Mouse (Mus musculus) midbrain, embryonic 16.5 days (tissue): Measurements from ENCODE around the gene Hand1. TPM values are rescaled to one million over a fixed set of nuclear protein-coding genes. Genes with fewer than 3 reads are reported as not detected.

Experiments
- ATAC-seq: fragments of 200-750 bp; cut with Nextera tagmentation; 2 replicates; pipeline ENCODE4 v1.8.0; 2017; ENCODE audit warnings: moderate TSS enrichment
- H3K27ac ChIP-seq: fragments of 300-500 bp; sonication (generic); 2 replicates; pipeline ENCODE4 v1.5.1; 2014; ENCODE audit warnings: mild to moderate bottlenecking, low read length, mixed read lengths
- H3K27me3 ChIP-seq: fragments of 300-500 bp; sonication (generic); 2 replicates; pipeline ENCODE4 v1.6.1; 2014; ENCODE audit warnings: low read depth, low read length, mixed read lengths; ENCODE audit not compliant: control insufficient read depth, insufficient read depth
- H3K36me3 ChIP-seq: fragments of 300-500 bp; sonication (generic); 2 replicates; pipeline ENCODE4 v1.6.1; 2014; ENCODE audit warnings: mild to moderate bottlenecking, low read length, moderate library complexity, mixed read lengths; ENCODE audit not compliant: control insufficient read depth, insufficient read depth
- H3K4me1 ChIP-seq: fragments of 300-500 bp; sonication (generic); 2 replicates; pipeline ENCODE4 v1.6.1; 2014; ENCODE audit warnings: mild to moderate bottlenecking, low read length, mixed read lengths; ENCODE audit not compliant: control insufficient read depth, insufficient read depth
- H3K4me2 ChIP-seq: fragments of 300-500 bp; sonication (generic); 2 replicates; pipeline ENCODE4 v1.6.1; 2014; ENCODE audit warnings: mild to moderate bottlenecking, low read length, mixed read lengths
- H3K4me3 ChIP-seq: fragments of 300-500 bp; sonication (generic); 2 replicates; pipeline ENCODE4 v1.5.1; 2014; ENCODE audit warnings: low read depth, mild to moderate bottlenecking, low read length, moderate library complexity, mixed read lengths
- H3K9ac ChIP-seq: fragments of 300-500 bp; sonication (generic); 2 replicates; pipeline ENCODE4 v1.6.1; 2014; ENCODE audit warnings: low read depth, low read length, mixed read lengths
- H3K9me3 ChIP-seq: fragments of 300-500 bp; sonication (generic); replicated peaks from 2 replicates; pipeline ENCODE4 v1.6.1; 2014; ENCODE audit warnings: mild to moderate bottlenecking, low read length, mixed read lengths; ENCODE audit not compliant: control insufficient read depth, poor library complexity, severe bottlenecking
- WGBS: fragments of 180-500 bp; shearing (Covaris S2); extraction: QIAGEN DNeasy Blood & Tissue Kit; methylation state at CpG from one replicate; pipeline ENCODE4 v1.1.7; 2014; 5-methylcytosine and 5-hydroxymethylcytosine counted together
- polyA plus RNA-seq: library from polyadenylated mRNA; unstranded; fragments of >200 nt; fragmentation: Nextera tagmentation; extraction: Ambion mirVana; gene quantifications from 2 replicates; pipeline ENCODE4 v1.2.1, GENCODE M21; 2015

Gene Hand1
- polyA plus RNA-seq = not detected in 2 replicates

GRCm38 (mm10) chr11:57832552-57833201, at the start of gene Hand1:
Gene Hand1, minus strand, starts transcription at chr11:57832818.
- Histone ChIP-seq H3K4me1 (peaks cover 9% of the 10 kb centered on the region), H3K27me3 (peaks cover 72% of the 10 kb centered on the region), H3K9me3 (no peaks in the 10 kb centered on the region), H3K4me2 (no peak within 1 kb of the TSS), H3K9ac (no peak within 1 kb of the TSS), H3K27ac (no peak within 1 kb of the TSS), H3K36me3 (no peaks in the 10 kb centered on the region), H3K4me3 (no peak within 1 kb of the TSS)
- no peak for ATAC-seq
- 4% methylated on average over 23 of the region's 23 CpGs for WGBS

DNA sequence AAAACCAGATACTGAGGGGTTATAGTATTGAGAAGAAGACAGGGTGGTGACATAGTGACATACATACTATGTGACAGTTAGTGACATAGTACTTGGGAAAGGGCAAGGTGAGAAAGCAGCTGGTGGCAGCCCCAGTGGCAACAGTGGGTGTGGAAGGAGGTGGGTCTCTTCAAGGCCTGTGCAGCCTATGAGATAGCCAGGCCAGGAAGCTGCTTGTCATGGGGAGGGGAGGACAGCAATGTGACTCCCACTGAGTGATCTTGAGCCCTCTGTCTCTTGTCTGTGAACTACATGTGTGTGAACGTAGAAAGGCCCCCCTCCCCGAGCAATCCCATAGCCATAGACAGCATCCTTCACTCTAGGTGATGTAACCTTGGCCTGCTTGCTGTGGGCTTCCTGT, 43.5 kb upstream of the Hand1 start:
- WGBS = 97% methylated on average over 2 of the region's 2 CpGs
- Histone ChIP-seq H3K9ac (no peak overlapping the region), H3K4me2 (no peak overlapping the region), H3K27ac (no peak overlapping the region), H3K36me3 (no peaks in the 10 kb centered on the region), H3K4me3 (no peak overlapping the region), H3K27me3 (no peaks in the 10 kb centered on the region), H3K4me1 (no peaks in the 10 kb centered on the region), H3K9me3 (no peaks in the 10 kb centered on the region)
- ATAC-seq = no peak

- ATAC-seq = no peak
- Histone ChIP-seq H3K9me3 (no peaks in the 10 kb centered on the region), H3K36me3 (no peaks in the 10 kb centered on the region), H3K27ac (no peak overlapping the region), H3K27me3 (no peaks in the 10 kb centered on the region), H3K4me1 (no peaks in the 10 kb centered on the region), H3K9ac (no peak overlapping the region), H3K4me2 (no peak overlapping the region), H3K4me3 (no peak overlapping the region)
- 79% methylated on average over 3 of the region's 3 CpGs for WGBS
Measured at GRCm38 (mm10) chr11:57873014-57873413, 40.4 kb upstream of the Hand1 start.

DNA sequence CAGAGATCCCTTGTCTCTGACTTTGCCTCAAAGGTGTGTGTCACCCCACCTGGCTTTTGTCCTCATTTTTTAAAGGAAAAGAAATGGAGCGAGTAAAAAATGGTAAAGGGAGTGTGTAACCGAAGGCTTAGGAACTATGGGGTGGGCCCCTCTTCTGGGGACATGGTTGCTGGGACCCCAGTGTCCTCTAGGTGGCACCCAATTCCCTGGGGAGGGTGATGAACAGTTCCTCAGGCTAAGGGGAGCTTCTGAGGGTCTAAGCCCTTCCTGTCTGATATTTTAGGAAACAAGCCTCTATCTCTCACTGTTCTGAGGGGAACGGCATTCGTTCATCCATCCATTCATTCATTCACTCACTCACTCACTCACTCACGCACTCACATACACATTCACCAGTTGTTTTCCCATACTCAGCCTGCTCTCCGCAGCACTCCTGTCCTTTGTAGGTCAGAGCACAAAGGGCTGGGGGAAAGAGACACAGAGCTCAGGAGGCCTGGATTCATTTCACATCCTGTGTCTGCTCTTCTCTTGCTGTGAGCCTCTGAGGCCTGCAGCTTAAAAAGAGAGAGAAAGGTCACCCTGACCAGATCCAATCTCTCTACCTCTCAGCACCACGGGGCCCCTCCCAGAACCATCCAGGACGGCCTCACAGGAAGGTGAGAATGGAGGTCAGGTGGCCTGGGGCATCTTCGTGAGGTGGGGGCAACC, 36.3 kb upstream of the Hand1 start:
- Histone ChIP-seq H3K4me3 (no peak overlapping the region), H3K4me2 (no peak overlapping the region), H3K9me3 (no peaks in the 10 kb centered on the region), H3K4me1 (no peaks in the 10 kb centered on the region), H3K9ac (no peak overlapping the region), H3K36me3 (no peaks in the 10 kb centered on the region), H3K27me3 (no peaks in the 10 kb centered on the region), H3K27ac (no peak overlapping the region)
- no peak for ATAC-seq
- 50% methylated on average over 9 of the region's 9 CpGs for WGBS

DNA sequence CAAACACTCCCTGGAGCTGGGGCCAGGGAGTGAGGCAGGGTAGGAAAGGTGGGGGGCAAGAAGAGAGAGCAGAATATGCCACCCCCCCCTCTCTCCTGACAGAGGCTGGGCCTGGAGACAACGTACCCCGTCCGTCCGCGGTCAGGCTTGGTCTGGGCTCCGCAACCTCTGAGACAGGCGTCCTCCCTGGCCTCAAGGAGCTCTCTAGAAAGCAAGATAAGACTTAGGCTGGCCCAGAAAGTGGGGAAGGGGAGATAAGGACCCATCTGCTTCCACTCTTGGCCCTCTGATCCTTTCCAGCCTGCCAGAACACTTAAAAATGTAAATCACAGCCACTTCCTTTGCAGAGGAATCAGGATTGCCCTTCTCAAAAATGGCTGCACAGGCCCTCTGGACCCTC, 33.8 kb upstream of the Hand1 start:
- Histone ChIP-seq H3K4me3 (no peak overlapping the region), H3K27me3 (no peaks in the 10 kb centered on the region), H3K27ac (no peak overlapping the region), H3K4me2 (no peak overlapping the region), H3K9me3 (no peaks in the 10 kb centered on the region), H3K9ac (no peak overlapping the region), H3K4me1 (no peaks in the 10 kb centered on the region), H3K36me3 (no peaks in the 10 kb centered on the region)
- no peak for ATAC-seq
- 36% methylated on average over 7 of the region's 7 CpGs for WGBS

GRCm38 (mm10) chr11:57864577-57864976, 32.0 kb upstream of the Hand1 start:
- no peaks in the 10 kb centered on the region for H3K9me3 ChIP-seq
- 68% methylated on average over 8 of the region's 8 CpGs for WGBS
- ATAC-seq = no peak

DNA sequence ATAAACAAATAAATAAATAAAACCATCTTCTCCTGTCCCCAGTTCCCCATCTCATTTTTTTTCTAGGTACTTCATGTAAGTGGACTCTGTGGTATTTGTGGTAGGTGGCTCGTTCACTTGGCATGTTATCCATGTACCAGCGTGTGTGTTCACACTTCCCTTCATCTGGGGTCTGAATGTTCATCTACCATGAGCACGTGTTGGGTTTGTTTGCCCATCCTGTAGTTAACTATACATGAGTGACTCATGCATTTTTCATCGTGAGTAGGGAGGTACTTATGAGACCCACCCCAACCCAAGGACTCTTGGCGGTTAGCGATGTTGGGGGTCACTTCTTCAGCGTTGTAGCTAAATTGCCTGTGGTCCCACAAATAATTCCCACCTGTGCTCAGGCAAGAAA, 29.5 kb upstream of the Hand1 start:
- H3K27me3 ChIP-seq = no peaks in the 10 kb centered on the region
- H3K9me3 ChIP-seq = no peaks in the 10 kb centered on the region
- H3K27ac ChIP-seq = no peak overlapping the region
- H3K9ac ChIP-seq = no peak overlapping the region
- ATAC-seq = no peak
- WGBS = 91% methylated on average over 7 of the region's 7 CpGs
- no peaks in the 10 kb centered on the region for H3K36me3 ChIP-seq
- H3K4me3 ChIP-seq = no peak overlapping the region
- no peak overlapping the region for H3K4me2 ChIP-seq
- no peaks in the 10 kb centered on the region for H3K4me1 ChIP-seq

More at GRCm38 (mm10) chr11:57864577-57864976, 32.0 kb upstream of the Hand1 start:
- no peak overlapping the region for H3K9ac ChIP-seq
- no peaks in the 10 kb centered on the region for H3K36me3 ChIP-seq
- H3K4me1 ChIP-seq = no peaks in the 10 kb centered on the region
- H3K4me3 ChIP-seq = no peak overlapping the region
- H3K27me3 ChIP-seq = no peaks in the 10 kb centered on the region
- no peak overlapping the region for H3K27ac ChIP-seq
- no peak overlapping the region for H3K4me2 ChIP-seq

GRCm38 (mm10) chr11:57857709-57858108, 25.1 kb upstream of the Hand1 start:
- Histone ChIP-seq H3K9ac (no peak overlapping the region), H3K9me3 (no peaks in the 10 kb centered on the region), H3K4me1 (no peaks in the 10 kb centered on the region), H3K27ac (no peak overlapping the region), H3K27me3 (no peaks in the 10 kb centered on the region), H3K4me2 (no peak overlapping the region), H3K4me3 (no peak overlapping the region), H3K36me3 (no peaks in the 10 kb centered on the region)
- ATAC-seq = no peak
- WGBS = 37% methylated on average over 4 of the region's 4 CpGs

- H3K4me2 ChIP-seq = no peak overlapping the region
- H3K27ac ChIP-seq = no peak overlapping the region
- H3K36me3 ChIP-seq = no peaks in the 10 kb centered on the region
- ATAC-seq = no peak
- no peaks in the 10 kb centered on the region for H3K27me3 ChIP-seq
- no peak overlapping the region for H3K4me3 ChIP-seq
- no peaks in the 10 kb centered on the region for H3K4me1 ChIP-seq
- no peaks in the 10 kb centered on the region for H3K9me3 ChIP-seq
- WGBS = 76% methylated on average over 6 of the region's 6 CpGs
- no peak overlapping the region for H3K9ac ChIP-seq
Measured at GRCm38 (mm10) chr11:57853571-57853970, 21.0 kb upstream of the Hand1 start.
